Mouse (Mus musculus) spleen, postnatal 14 days (tissue): ENCODE measurements around the gene Hist1h1c.
"Not testable (repeated sequence)": the region's sequence is repeated elsewhere in the genome, so short reads cannot be mapped to it uniquely, and the experiment has no call there.

Source experiments
- DNase-seq, 2 experiments: peaks; one replicate each; pipeline ENCODE4 v3.0.0; 2021 to 2022; ENCODE audit warnings: low spot score in 2 of 2

Hist1h1c gene

DNA sequence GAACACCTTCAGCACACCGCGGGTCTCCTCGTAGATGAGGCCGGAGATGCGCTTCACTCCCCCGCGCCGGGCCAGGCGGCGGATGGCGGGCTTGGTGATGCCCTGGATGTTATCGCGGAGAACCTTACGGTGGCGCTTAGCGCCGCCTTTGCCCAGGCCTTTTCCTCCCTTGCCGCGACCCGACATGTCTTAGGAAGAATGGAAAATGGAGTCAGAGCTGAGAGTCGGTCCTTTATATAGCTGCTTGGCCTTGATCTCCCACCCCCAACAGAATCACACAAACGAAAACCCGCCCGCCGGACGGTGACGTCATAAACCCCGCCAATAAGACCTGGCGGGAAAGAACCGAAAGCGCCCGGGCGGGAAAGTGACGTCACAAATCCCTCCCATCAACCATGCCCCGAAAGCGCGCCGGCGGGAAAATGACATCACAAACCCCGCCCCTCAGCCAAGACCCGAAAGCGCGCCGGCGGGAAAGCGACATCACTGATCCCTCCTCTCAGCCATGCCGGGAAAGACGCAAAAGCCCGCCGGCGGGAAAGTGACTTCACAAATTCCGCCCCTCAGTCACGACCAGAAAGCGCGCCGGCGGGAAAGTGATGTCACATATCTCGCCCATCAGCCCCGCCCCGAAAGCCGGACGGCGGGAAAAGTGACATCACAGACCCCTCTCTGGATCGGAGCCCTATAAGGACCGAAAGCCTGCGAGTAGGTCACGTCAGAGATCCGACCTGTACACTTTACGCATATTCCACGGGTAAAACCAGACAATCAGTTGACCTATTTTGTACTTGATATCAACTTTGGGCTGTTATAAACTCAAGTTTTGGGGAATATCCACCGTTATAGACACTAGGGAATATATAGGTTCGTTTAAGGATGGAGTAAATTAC is 22.6 kb downstream of the Hist1h1c start, which contains the start of gene Hist1h4a:
Gene Hist1h4a (minus strand): TSS at position 259 of the 893 bp plus-strand sequence.
- DNase-seq, result peak; percentile 95 to 97

- peak; percentile 62 to 70 for DNase-seq
Measured at GRCm38 (mm10) chr13:23761871-23762821, 23.5 kb downstream of the Hist1h1c start, which contains the start of gene Hist1h3a. Gene Hist1h3a, minus strand, starts transcription at chr13:23762386.

- no peak for DNase-seq
Measured at GRCm38 (mm10) chr13:23763242-23763585, 24.6 kb downstream of the Hist1h1c start.

- DNase-seq, result peak; percentile 75 to 84
Measured at GRCm38 (mm10) chr13:23763586-23764323, 25.1 kb downstream of the Hist1h1c start, which contains the start of gene Hist1h1a. Gene Hist1h1a, plus strand, starts transcription at chr13:23763666.

DNA sequence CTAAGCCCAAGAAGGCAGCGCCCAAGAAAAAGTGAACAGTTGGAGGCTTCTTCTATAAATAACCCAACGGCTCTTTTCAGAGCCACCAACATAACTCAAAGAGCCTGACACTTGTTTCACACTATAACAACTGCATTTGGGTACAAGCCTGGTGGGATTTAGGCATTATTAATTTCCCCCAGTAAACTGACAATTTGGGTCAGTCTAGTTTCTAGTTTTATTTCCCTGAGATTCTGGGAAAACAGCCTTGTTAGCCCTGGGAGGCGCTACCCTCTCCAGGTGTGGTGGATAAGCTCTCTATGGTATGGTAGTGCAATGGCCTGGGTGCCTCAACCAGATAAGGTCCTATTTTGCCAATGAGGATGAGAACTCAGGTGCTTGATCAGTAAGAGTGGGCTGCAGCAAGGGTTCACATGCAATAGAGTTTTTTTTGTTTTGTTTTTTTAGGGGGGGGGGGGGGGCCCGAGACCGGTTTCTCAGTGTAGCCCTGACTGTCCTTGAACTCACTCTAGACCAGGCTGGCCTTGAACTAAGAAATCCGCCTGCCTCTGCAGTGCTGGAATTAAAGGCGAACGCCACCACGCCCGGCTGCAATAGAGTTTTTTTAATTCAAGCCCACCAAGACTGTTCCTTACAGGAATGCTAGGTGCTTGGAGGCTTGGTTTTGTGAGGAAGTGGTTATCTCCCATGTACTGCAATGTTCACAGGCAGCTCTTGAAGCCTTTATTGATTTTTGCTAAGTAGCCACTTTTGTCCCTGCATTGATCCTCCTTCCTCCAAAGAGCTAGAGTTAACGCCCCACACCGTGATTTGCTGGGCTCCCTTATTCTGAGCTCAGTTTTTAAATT is 25.9 kb downstream of the Hist1h1c start:
- DNase-seq, result peak in 1 of 2 experiments; percentile 20

DNA sequence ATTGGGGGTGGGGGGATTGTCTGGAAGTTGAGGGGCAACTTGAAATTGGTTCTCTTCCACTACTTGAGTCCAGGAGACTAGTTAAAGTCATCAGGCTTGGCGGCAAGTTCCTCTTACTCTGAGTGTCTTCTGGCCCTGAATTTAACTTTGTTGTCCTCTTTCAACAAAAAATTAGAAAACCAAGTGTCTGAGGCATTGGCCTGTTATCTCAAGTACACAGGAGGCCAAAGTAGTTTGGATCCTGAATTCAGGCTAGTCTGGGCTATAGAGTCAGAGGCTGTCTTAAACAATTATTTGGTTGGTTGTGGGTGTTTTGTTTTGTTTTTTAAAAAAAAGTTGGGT is 26.5 kb downstream of the Hist1h1c start:
- no peak for DNase-seq

- no peak for DNase-seq
Measured at GRCm38 (mm10) chr13:23766772-23767171, 28.2 kb downstream of the Hist1h1c start.

GRCm38 (mm10) chr13:23768834-23769397 is 30.3 kb downstream of the Hist1h1c start:
- DNase-seq, result no peak

DNA sequence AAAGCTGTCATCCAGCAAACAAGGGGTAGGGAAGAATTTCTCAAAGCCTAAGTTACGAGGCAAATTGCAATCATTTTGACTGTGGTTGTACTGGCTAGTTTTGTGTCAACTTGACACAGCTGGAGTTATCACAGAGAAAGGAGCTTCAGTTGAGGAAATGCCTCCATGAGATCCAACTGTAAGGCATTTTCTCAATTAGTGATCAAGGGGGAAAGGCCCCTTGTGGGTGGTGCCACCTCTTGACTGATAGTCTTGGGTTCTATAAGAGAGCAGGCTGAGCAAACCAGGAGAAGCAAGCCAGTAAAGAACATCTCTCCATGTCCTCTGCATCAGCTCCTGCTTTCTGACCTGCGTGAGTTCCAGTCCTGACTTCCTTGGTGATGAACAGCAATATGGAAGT is 31.0 kb downstream of the Hist1h1c start, which contains the start of gene Trim38:
Gene Trim38 (plus strand): TSS at position 301 of the 400 bp plus-strand sequence.
- not testable (repeated sequence) for DNase-seq

- peak in 1 of 2 experiments; percentile 28 for DNase-seq
Measured at GRCm38 (mm10) chr13:23772561-23773313, 34.1 kb downstream of the Hist1h1c start.

DNA sequence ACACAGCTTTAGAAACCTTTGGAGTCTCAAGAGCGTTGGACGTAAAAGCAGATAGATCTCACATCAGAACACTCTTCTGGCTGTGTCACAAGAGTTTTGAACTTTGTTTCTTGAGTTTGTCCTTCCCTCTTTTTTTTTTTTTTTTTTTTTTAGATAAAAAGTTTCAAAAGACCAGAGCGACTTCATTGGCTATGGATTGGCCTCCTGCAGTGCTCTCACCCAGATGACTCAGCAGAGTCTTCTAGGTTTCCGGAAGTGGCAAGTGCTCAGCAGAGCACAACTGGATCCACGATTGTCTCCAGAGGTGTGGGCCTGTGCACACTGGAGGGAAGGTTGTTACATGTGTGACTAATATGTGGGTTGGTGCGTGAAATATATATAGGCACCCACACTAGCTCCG is 39.7 kb downstream of the Hist1h1c start:
- no peak for DNase-seq

DNA sequence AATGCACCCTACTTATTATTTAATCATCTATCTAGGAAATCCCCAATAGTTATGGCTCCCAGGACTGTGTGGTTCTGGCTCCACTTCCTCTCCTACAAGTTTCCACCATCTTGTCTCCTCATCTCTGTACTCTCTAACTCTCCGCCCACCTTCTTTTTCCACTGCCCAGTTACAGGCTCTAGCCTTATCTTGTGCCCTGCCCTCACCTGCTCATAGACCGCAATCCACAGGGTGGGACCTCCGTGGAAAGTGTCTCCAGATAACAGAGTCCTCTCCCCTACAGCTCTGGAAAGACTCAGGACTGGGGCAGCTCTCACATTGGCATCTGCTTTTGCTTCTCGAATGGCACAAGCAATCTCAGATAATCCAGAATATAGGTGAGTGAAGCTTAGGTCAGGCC is 40.4 kb downstream of the Hist1h1c start:
- no peak for DNase-seq
